ENCODE assay signal across 30 mouse cellular contexts in the genomic region with DNA sequence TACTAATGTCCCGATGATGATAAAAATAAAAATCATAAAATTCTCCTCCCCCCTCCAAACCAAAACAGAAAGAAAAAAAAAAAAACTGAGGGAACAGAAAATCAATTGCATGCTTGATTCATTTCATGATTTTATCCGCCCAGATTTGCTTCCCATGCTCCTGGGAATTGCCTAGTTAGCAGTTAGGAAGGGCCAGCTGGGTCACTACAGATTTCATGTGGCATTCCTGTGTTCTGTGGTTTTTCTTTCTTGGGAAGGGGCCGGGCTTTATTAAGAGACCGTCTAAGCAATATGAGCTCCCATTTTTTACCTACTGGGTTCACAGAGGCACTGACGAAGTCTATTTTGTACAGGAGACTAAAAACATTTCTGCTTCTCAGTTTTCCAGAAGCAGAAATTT.
A peak's percentile ranks its signal among the peaks of the same experiment; 100 is the strongest.
DNase-seq lines count a peak whose midpoint lies in the region; ATAC-seq and TF ChIP-seq lines count a peak whose summit lies in the region.
"Had no signal": no experiment of that assay in that cellular context is flagged by ENCODE, and none has a peak within 500 bp of the region (broad histone marks: within the 10 kb centered on the region; RNA-seq: fewer than 3 reads in every experiment).

No protein-coding gene starts in this region.

- no peak overlapping the region for H3K27ac ChIP-seq in hindbrain, embryonic 12.5 days
- no peak overlapping the region for H3K27ac ChIP-seq in hindbrain, postnatal 0 days
- 0 out of 2 replicates have a peak overlapping the region, but pooled peaks have one; percentile 15 for H3K27ac ChIP-seq in midbrain, embryonic 12.5 days (replicated peaks)
- H3K27ac ChIP-seq in midbrain, embryonic 15.5 days = no peak overlapping the region
- H3K27ac ChIP-seq: embryonic facial prominence, embryonic 15.5 days; heart, adult 2 months; hindbrain, embryonic 15.5 days; liver, embryonic 14.5 days; macrophage had no signal

- no peak for TF ChIP-seq CTCF in hindbrain, postnatal 0 days (IDR thresholded peaks at IDR 0.05; ENCODE audit: low read depth)
- TF ChIP-seq CTCF in brain, embryonic 14.5 days (IDR thresholded peaks at IDR 0.05; ENCODE audit: borderline replicate concordance, extremely low read depth, insufficient read depth, insufficient read length) = no peak

- 61% methylated on average over 5 of the region's 5 CpGs for WGBS in hindbrain, embryonic 12.5 days
- 76% methylated on average over 5 of the region's 5 CpGs for WGBS in hindbrain, postnatal 0 days
- WGBS in midbrain, embryonic 12.5 days = 69% methylated on average over 5 of the region's 5 CpGs
- WGBS in midbrain, embryonic 15.5 days = 66% methylated on average over 5 of the region's 5 CpGs

- H3K36me3 ChIP-seq in hindbrain, embryonic 12.5 days = no peaks in the 10 kb centered on the region
- no peaks in the 10 kb centered on the region for H3K36me3 ChIP-seq in hindbrain, postnatal 0 days (ENCODE audit: insufficient read depth, low read length)
- H3K36me3 ChIP-seq in midbrain, embryonic 12.5 days = no peaks in the 10 kb centered on the region
- H3K36me3 ChIP-seq in midbrain, embryonic 15.5 days (replicated peaks) = no peaks in the 10 kb centered on the region
- H3K36me3 ChIP-seq: embryonic facial prominence, embryonic 15.5 days; heart, embryonic 12.5 days; hindbrain, embryonic 15.5 days; kidney, embryonic 15.5 days had no signal

- no peaks in the 10 kb centered on the region for H3K27me3 ChIP-seq in hindbrain, embryonic 12.5 days
- no peaks in the 10 kb centered on the region for H3K27me3 ChIP-seq in hindbrain, postnatal 0 days (ENCODE audit: insufficient read depth, low read length)
- no peaks in the 10 kb centered on the region for H3K27me3 ChIP-seq in midbrain, embryonic 12.5 days
- no peaks in the 10 kb centered on the region for H3K27me3 ChIP-seq in midbrain, embryonic 15.5 days (replicated peaks)
- H3K27me3 ChIP-seq: CH12.LX; embryonic facial prominence, embryonic 15.5 days; heart, embryonic 12.5 days; hindbrain, embryonic 15.5 days; kidney, embryonic 15.5 days had no signal

- intact Hi-C loops in left cerebral cortex, postnatal 14 days (cut with DNase I) = no loop called here

- no peak overlapping the region for H3K4me3 ChIP-seq in hindbrain, embryonic 12.5 days
- no peak overlapping the region for H3K4me3 ChIP-seq in hindbrain, postnatal 0 days (ENCODE audit: low read length)
- no peak overlapping the region for H3K4me3 ChIP-seq in midbrain, embryonic 12.5 days
- H3K4me3 ChIP-seq in midbrain, embryonic 15.5 days = no peak overlapping the region
- H3K4me3 ChIP-seq: embryonic facial prominence, embryonic 15.5 days; heart, adult 2 months; heart, embryonic 12.5 days; hindbrain, embryonic 15.5 days; kidney, embryonic 15.5 days had no signal

- H3K9ac ChIP-seq in hindbrain, embryonic 12.5 days = no peak overlapping the region
- no peak overlapping the region for H3K9ac ChIP-seq in hindbrain, postnatal 0 days (replicated peaks; ENCODE audit: low read length)
- no peak overlapping the region for H3K9ac ChIP-seq in midbrain, embryonic 12.5 days (replicated peaks)
- H3K9ac ChIP-seq in midbrain, embryonic 15.5 days = no peak overlapping the region
- H3K9ac ChIP-seq: embryonic facial prominence, embryonic 15.5 days; heart, embryonic 12.5 days; hindbrain, embryonic 15.5 days; kidney, embryonic 15.5 days; liver, embryonic 14.5 days had no signal

- peak; percentile 43; the same call in 1 of the 2 replicates for ATAC-seq in hindbrain, embryonic 12.5 days (ENCODE audit: low FRiP score)
- no peak for ATAC-seq in hindbrain, postnatal 0 days
- peak; percentile 49; the same call in 1 of the 2 replicates for ATAC-seq in midbrain, embryonic 12.5 days (ENCODE audit: low FRiP score, low read depth)
- no peak for ATAC-seq in midbrain, embryonic 15.5 days (replicated peaks)
- ATAC-seq: activated CD4-positive, CD25-positive, alpha-beta regulatory T cell, adult 4 months; forebrain, embryonic 14.5 days; intestine, embryonic 16.5 days had no signal

- no peaks in the 10 kb centered on the region for H3K4me1 ChIP-seq in hindbrain, embryonic 12.5 days
- H3K4me1 ChIP-seq in hindbrain, postnatal 0 days (ENCODE audit: insufficient read depth, low read length) = no peaks in the 10 kb centered on the region
- no peaks in the 10 kb centered on the region for H3K4me1 ChIP-seq in midbrain, embryonic 12.5 days
- H3K4me1 ChIP-seq in midbrain, embryonic 15.5 days = no peaks in the 10 kb centered on the region
- H3K4me1 ChIP-seq: embryonic facial prominence, embryonic 15.5 days; heart, embryonic 12.5 days; hindbrain, embryonic 15.5 days had no signal

- H3K9me3 ChIP-seq in hindbrain, embryonic 12.5 days (replicated peaks) = no peaks in the 10 kb centered on the region
- no peaks in the 10 kb centered on the region for H3K9me3 ChIP-seq in hindbrain, postnatal 0 days (ENCODE audit: low read length)
- H3K9me3 ChIP-seq in midbrain, embryonic 12.5 days = no peaks in the 10 kb centered on the region
- H3K9me3 ChIP-seq in midbrain, embryonic 15.5 days = no peaks in the 10 kb centered on the region
- H3K9me3 ChIP-seq: embryonic facial prominence, embryonic 15.5 days; heart, embryonic 12.5 days; hindbrain, embryonic 15.5 days; kidney, embryonic 15.5 days had no signal

- DNase-seq in embryo, embryonic 10.5 days (ENCODE audit: low spot score) = peak; percentile 8
- DNase-seq in embryo, embryonic 10 days (ENCODE audit: low spot score) = no peak
- DNase-seq in hindbrain, postnatal 0 days (ENCODE audit: low spot score) = no peak
- peak; percentile 7 for DNase-seq in brain, embryonic 14.5 days (ENCODE audit: low read depth)
- DNase-seq in left cerebral cortex, postnatal 14 days (ENCODE audit: low spot score in 2 of 2) = no peak
- DNase-seq: adrenal gland, adult 2 months; adrenal gland, postnatal 36 days; cerebellum, adult 2 months; cerebellum, postnatal 14 days; heart, adult 2 months; heart, postnatal 4 days; kidney, postnatal 4 days; left cerebral cortex, postnatal 4 days; liver; lung, adult 2 months; lung, postnatal 10 days; right cerebral cortex, postnatal 14 days had no signal

- TF ChIP-seq POLR2A in brain, embryonic 14.5 days (IDR thresholded peaks at IDR 0.05; ENCODE audit: borderline replicate concordance, extremely low read depth, insufficient read depth, insufficient read length, poor library complexity, severe bottlenecking) = no peak

- H3K4me2 ChIP-seq in hindbrain, embryonic 12.5 days (replicated peaks) = no peak overlapping the region
- H3K4me2 ChIP-seq in hindbrain, postnatal 0 days (ENCODE audit: low read depth, low read length) = no peak overlapping the region
- H3K4me2 ChIP-seq in midbrain, embryonic 12.5 days (replicated peaks) = no peak overlapping the region
- no peak overlapping the region for H3K4me2 ChIP-seq in midbrain, embryonic 15.5 days
- H3K4me2 ChIP-seq: embryonic facial prominence, embryonic 15.5 days; heart, embryonic 12.5 days; hindbrain, embryonic 15.5 days; kidney, embryonic 15.5 days had no signal

Comparison
In these comparisons a context has a peak if more than half of its experiments do, and no peak if none do; other contexts are left out.
1. DNase-seq: peak in embryo, embryonic 10.5 days (single experiment) and brain, embryonic 14.5 days (single experiment); none in embryo, embryonic 10 days (single experiment), hindbrain, postnatal 0 days (single experiment) and left cerebral cortex, postnatal 14 days (0 of 2).
2. ATAC-seq: peak in hindbrain, embryonic 12.5 days (single experiment) and midbrain, embryonic 12.5 days (single experiment); none in hindbrain, postnatal 0 days (single experiment) and midbrain, embryonic 15.5 days (single experiment).